Comparison of ENCODE assay signal across 16 mouse cellular contexts in genomic region chr4:83385091-83385490, GRCm38 (mm10).
"Had no signal": no experiment of that assay in that cellular context is flagged by ENCODE, and none has a peak within 500 bp of the region (broad histone marks: within the 10 kb centered on the region; RNA-seq: fewer than 3 reads in every experiment).

No protein-coding gene starts in this region.

- H3K9me3 ChIP-seq: neural tube, embryonic 13.5 days; neural tube, embryonic 15.5 days; stomach, embryonic 15.5 days had no signal

- H3K9ac ChIP-seq: neural tube, embryonic 13.5 days; neural tube, embryonic 15.5 days; stomach, embryonic 15.5 days had no signal

- H3K36me3 ChIP-seq: neural tube, embryonic 13.5 days; neural tube, embryonic 15.5 days; stomach, embryonic 15.5 days had no signal

- DNase-seq: retina, postnatal 1 day; right cerebral cortex, adult 18-20 months; right cerebral cortex, postnatal 14 days; right cerebral cortex, postnatal 25 days; right cerebral cortex, postnatal 4 days; spleen, adult 18-20 months; thymus, adult 18-20 months; thymus, adult 2 months; thymus, postnatal 14 days; thymus, postnatal 25 days; thymus, postnatal 36 days; thymus, postnatal 4 days had no signal

- H3K27ac ChIP-seq: neural tube, embryonic 13.5 days; neural tube, embryonic 15.5 days; stomach, embryonic 15.5 days; stomach, postnatal 0 days had no signal

- H3K27me3 ChIP-seq: neural tube, embryonic 13.5 days; neural tube, embryonic 15.5 days; stomach, embryonic 15.5 days had no signal

- H3K4me2 ChIP-seq: neural tube, embryonic 13.5 days; neural tube, embryonic 15.5 days; stomach, embryonic 15.5 days had no signal

- H3K4me1 ChIP-seq: neural tube, embryonic 13.5 days; neural tube, embryonic 15.5 days; stomach, embryonic 15.5 days had no signal

- H3K4me3 ChIP-seq: neural tube, embryonic 13.5 days; neural tube, embryonic 15.5 days; stomach, embryonic 15.5 days had no signal
